Mouse (Mus musculus) C2C12 (cell line): Measurements from ENCODE around the gene Mmrn2. TPM values are rescaled to one million over a fixed set of nuclear protein-coding genes. Genes with fewer than 3 reads are reported as not detected.

Experiments
- H3K27me3 ChIP-seq: one replicate; pipeline ENCODE4 v1.6.1; 2011; ENCODE audit not compliant: control insufficient read depth, insufficient read depth, insufficient read length
- H3K36me3 ChIP-seq: one replicate; pipeline ENCODE4 v1.6.1; 2011; ENCODE audit not compliant: control insufficient read depth, insufficient read depth
- H3K4me3 ChIP-seq: one replicate; pipeline ENCODE4 v1.5.1; 2011; ENCODE audit warnings: mild to moderate bottlenecking, control low read depth; ENCODE audit not compliant: poor library complexity, insufficient read depth, severe bottlenecking
- H3K79me2 ChIP-seq: one replicate; pipeline ENCODE4 v1.6.1; 2011; ENCODE audit not compliant: control insufficient read depth, insufficient read depth
- H3K79me3 ChIP-seq: one replicate; pipeline ENCODE4 v1.6.1; 2011; ENCODE audit warnings: low read depth, control low read depth
- H3ac ChIP-seq: one replicate; pipeline ENCODE3; 2011; ENCODE audit warnings: low read depth; ENCODE audit not compliant: control insufficient read depth, insufficient read length
- CEBPB ChIP-seq: IDR thresholded peaks from one replicate; pipeline ENCODE4 v1.6.1; 2011; ENCODE audit warnings: low read depth, mild to moderate bottlenecking, control low read depth, moderate library complexity
- CTCF ChIP-seq: IDR thresholded peaks from one replicate; pipeline ENCODE4 v1.5.1; 2011; ENCODE audit not compliant: control insufficient read depth, insufficient read depth, insufficient read length
- FOSL1 ChIP-seq: IDR thresholded peaks from one replicate; pipeline ENCODE4 v1.8.0; 2011; ENCODE audit warnings: mild to moderate bottlenecking, low read length; ENCODE audit not compliant: poor library complexity, insufficient read depth, severe bottlenecking
- MAX ChIP-seq: IDR thresholded peaks from one replicate; pipeline ENCODE4 v1.6.1; 2011; ENCODE audit warnings: mild to moderate bottlenecking, control low read depth
- MYOD1 ChIP-seq: IDR thresholded peaks from one replicate; pipeline ENCODE4 v1.6.1; 2011; ENCODE audit warnings: low read depth; ENCODE audit not compliant: control insufficient read depth, insufficient read length
- MYOG ChIP-seq: IDR thresholded peaks from one replicate; pipeline ENCODE4 v1.6.1; 2011; ENCODE audit not compliant: control insufficient read depth, insufficient read length; ENCODE audit errors: extremely low read depth
- USF1 ChIP-seq: IDR thresholded peaks from one replicate; pipeline ENCODE4 v1.6.1; 2011; ENCODE audit warnings: low read depth, mild to moderate bottlenecking, control low read depth, moderate library complexity
- long read RNA-seq, 2 experiments: library from polyadenylated mRNA; unstranded; transcript quantifications; one replicate each; pipeline ENCODE4 v2.0.0; 2019 to 2020
- polyA plus RNA-seq: library from polyadenylated mRNA; unstranded; fragments of >200 nt; fragmentation: generic; extraction: Trizol; gene quantifications from one replicate; pipeline ENCODE4 v1.2.1, GENCODE M21; 2012; ENCODE audit warnings: missing spikeins

The Mmrn2 gene
- 0.04 TPM for polyA plus RNA-seq
- long read RNA-seq, experiment 1, result 0 reads
- long read RNA-seq, experiment 2, result 0 reads

- no peaks in the 10 kb centered on the region for H3K79me2 ChIP-seq
- TF ChIP-seq FOSL1, result no peak
- no peak for TF ChIP-seq CTCF
- TF ChIP-seq USF1, result no peak
- no peak for TF ChIP-seq CEBPB
- TF ChIP-seq MYOD1, result no peak
- no peak for TF ChIP-seq MYOG
- TF ChIP-seq MAX, result no peak
- no peaks in the 10 kb centered on the region for H3K79me3 ChIP-seq
- H3K27me3 ChIP-seq, result no peaks in the 10 kb centered on the region
- no peak within 1 kb of the TSS for H3ac ChIP-seq
- H3K4me3 ChIP-seq, result no peak within 1 kb of the TSS
- no peaks in the 10 kb centered on the region for H3K36me3 ChIP-seq
These were observed at the start of gene Mmrn2 for GRCm38 (mm10) chr14:34375415-34375904. Mmrn2 (plus strand) TSS chr14:34375465.

- Histone ChIP-seq H3K79me2 (peaks cover 10% of the 10 kb centered on the region), H3K27me3 (no peaks in the 10 kb centered on the region), H3K4me3 (no peak overlapping the region), H3ac (no peak overlapping the region), H3K79me3 (peaks cover 2% of the 10 kb centered on the region), H3K36me3 (peaks cover 82% of the 10 kb centered on the region)
- TF ChIP-seq CTCF (no peak), MAX (no peak), CEBPB (no peak), MYOG (no peak), USF1 (no peak), MYOD1 (no peak), FOSL1 (no peak)
These were observed 48.7 kb upstream of the Mmrn2 start for GRCm38 (mm10) chr14:34326606-34327005.

- Histone ChIP-seq H3K79me2 (peaks cover 8% of the 10 kb centered on the region), H3K27me3 (no peaks in the 10 kb centered on the region), H3K4me3 (no peak overlapping the region), H3K79me3 (peaks cover 2% of the 10 kb centered on the region), H3K36me3 (peaks cover 89% of the 10 kb centered on the region), H3ac (no peak overlapping the region)
- TF ChIP-seq MAX, result no peak
- TF ChIP-seq CTCF, result no peak
- no peak for TF ChIP-seq USF1
- TF ChIP-seq CEBPB, result no peak
- no peak for TF ChIP-seq MYOD1
- TF ChIP-seq FOSL1, result no peak
- TF ChIP-seq MYOG, result no peak
These were observed 47.6 kb upstream of the Mmrn2 start for GRCm38 (mm10) chr14:34327618-34328017.

GRCm38 (mm10) chr14:34330657-34331158, 44.6 kb upstream of the Mmrn2 start:
- no peaks in the 10 kb centered on the region for H3K27me3 ChIP-seq
- TF ChIP-seq CEBPB (no peak), MAX (no peak), USF1 (no peak), MYOG (no peak), CTCF (no peak), FOSL1 (no peak), MYOD1 (no peak)
- no peak overlapping the region for H3K4me3 ChIP-seq
- no peaks in the 10 kb centered on the region for H3K79me2 ChIP-seq
- H3K36me3 ChIP-seq, result peaks cover 94% of the 10 kb centered on the region
- H3K79me3 ChIP-seq, result peaks cover 2% of the 10 kb centered on the region
- H3ac ChIP-seq, result no peak overlapping the region

GRCm38 (mm10) chr14:34331886-34332285, 43.4 kb upstream of the Mmrn2 start:
- no peak for TF ChIP-seq MYOG
- TF ChIP-seq CEBPB, result no peak
- no peak for TF ChIP-seq CTCF
- TF ChIP-seq MAX, result no peak
- TF ChIP-seq MYOD1, result no peak
- no peak for TF ChIP-seq FOSL1
- no peak for TF ChIP-seq USF1
- Histone ChIP-seq H3ac (no peak overlapping the region), H3K36me3 (peaks cover 94% of the 10 kb centered on the region), H3K27me3 (no peaks in the 10 kb centered on the region), H3K79me3 (peaks cover 2% of the 10 kb centered on the region), H3K79me2 (no peaks in the 10 kb centered on the region), H3K4me3 (no peak overlapping the region)

GRCm38 (mm10) chr14:34332476-34332875, 42.8 kb upstream of the Mmrn2 start:
- peaks cover 94% of the 10 kb centered on the region for H3K36me3 ChIP-seq
- no peak for TF ChIP-seq FOSL1
- TF ChIP-seq USF1, result no peak
- TF ChIP-seq CEBPB, result no peak
- no peak for TF ChIP-seq CTCF
- TF ChIP-seq MYOD1, result no peak
- no peak for TF ChIP-seq MAX
- no peak for TF ChIP-seq MYOG
- H3K4me3 ChIP-seq, result no peak overlapping the region
- no peaks in the 10 kb centered on the region for H3K79me2 ChIP-seq
- no peaks in the 10 kb centered on the region for H3K27me3 ChIP-seq
- no peak overlapping the region for H3ac ChIP-seq
- peaks cover 2% of the 10 kb centered on the region for H3K79me3 ChIP-seq
